Mouse (Mus musculus) CH12.LX (cell line): Measurements from ENCODE around the gene Fli1. TPM values are rescaled to one million over a fixed set of nuclear protein-coding genes. Genes with fewer than 3 reads are reported as not detected.

ENCODE experiments used
- DNase-seq: peaks from one replicate; pipeline ENCODE4 v3.0.0-alpha.2; 2013; ENCODE audit errors: extremely low read depth
- H3K27ac ChIP-seq: 2 replicates; pipeline ENCODE4 v1.5.1; 2012; ENCODE audit warnings: low read depth, mild to moderate bottlenecking, control low read depth, moderate library complexity; ENCODE audit not compliant: insufficient read depth
- H3K27me3 ChIP-seq: replicated peaks from 2 replicates; pipeline ENCODE3; 2012; ENCODE audit warnings: inconsistent platforms
- H3K36me3 ChIP-seq, 2 experiments: replicated peaks in 1 of 2; 2 replicates each; pipeline versions ENCODE3 to v1.6.1; 2012; ENCODE audit warnings: inconsistent platforms in 1 of 2, low read length in 1 of 2, mild to moderate bottlenecking in 1 of 2, mixed read lengths in 1 of 2, moderate library complexity in 1 of 2; ENCODE audit not compliant: control insufficient read depth in 1 of 2, insufficient read depth in 1 of 2
- H3K4me1 ChIP-seq, 2 experiments: 2 replicates each; pipeline ENCODE4 v1.6.1; 2012; ENCODE audit warnings: inconsistent platforms in 1 of 2, moderate library complexity in 1 of 2; ENCODE audit not compliant: insufficient read depth in 2 of 2, control insufficient read depth in 1 of 2
- H3K4me2 ChIP-seq: 2 replicates; pipeline ENCODE4 v1.6.1; 2012; ENCODE audit warnings: low read depth, mild to moderate bottlenecking, control low read depth; ENCODE audit not compliant: poor library complexity, insufficient read depth, severe bottlenecking
- H3K4me3 ChIP-seq, 3 experiments: fragments of 150-350 bp in 1 of 3; sonication (generic) in 1 of 3; replicated peaks in 1 of 3; 2 replicates each; pipeline versions ENCODE3 to v1.5.1; 2011 to 2012; ENCODE audit warnings: low read depth in 2 of 3, low read length in 2 of 3, mild to moderate bottlenecking in 2 of 3, moderate library complexity in 2 of 3, control low read depth in 1 of 3, improper control_type of control experiment in 1 of 3, inconsistent platforms in 1 of 3, mixed read lengths in 1 of 3; ENCODE audit not compliant: poor library complexity in 1 of 3
- H3K79me2 ChIP-seq: replicated peaks from 2 replicates; pipeline ENCODE4 v1.6.1; 2012; ENCODE audit warnings: mild to moderate bottlenecking, moderate library complexity; ENCODE audit not compliant: control insufficient read depth, poor library complexity, insufficient read depth, severe bottlenecking; ENCODE audit errors: extremely low read depth
- H3K9ac ChIP-seq: 2 replicates; pipeline ENCODE4 v1.6.1; 2012; ENCODE audit warnings: low read depth, mild to moderate bottlenecking, control low read depth, moderate library complexity; ENCODE audit not compliant: insufficient read depth
- H3K9me3 ChIP-seq: replicated peaks from 2 replicates; pipeline ENCODE3; 2012; ENCODE audit warnings: low read length, inconsistent platforms, mixed read lengths
- CHD2 ChIP-seq: IDR thresholded peaks from 2 replicates; pipeline ENCODE4 v1.6.1; 2011; ENCODE audit warnings: low read length, improper control_type of control experiment
- E2F4 ChIP-seq: IDR thresholded peaks from 2 replicates; pipeline ENCODE4 v1.6.1; 2011; ENCODE audit warnings: low read depth, low read length, improper control_type of control experiment; ENCODE audit not compliant: insufficient replicate concordance
- ELF1 ChIP-seq: IDR thresholded peaks from 2 replicates; pipeline ENCODE4 v1.6.1; 2014; ENCODE audit warnings: low read depth, mild to moderate bottlenecking, inconsistent platforms, low read length, improper control_type of control experiment
- EP300 ChIP-seq: IDR thresholded peaks from 2 replicates; pipeline ENCODE4 v1.6.1; 2011; ENCODE audit warnings: low read length, improper control_type of control experiment
- GABPA ChIP-seq: IDR thresholded peaks from 2 replicates; pipeline ENCODE4 v1.6.1; 2012; ENCODE audit warnings: low read depth, low read length, improper control_type of control experiment, inconsistent platforms; ENCODE audit not compliant: insufficient replicate concordance
- JUN ChIP-seq: IDR thresholded peaks from 2 replicates; pipeline ENCODE4 v1.6.1; 2011; ENCODE audit warnings: low read depth, mild to moderate bottlenecking, low read length, improper control_type of control experiment, moderate library complexity; ENCODE audit not compliant: insufficient read depth
- JUND ChIP-seq: conservative IDR thresholded peaks from 2 replicates; pipeline ENCODE4 v1.6.1; 2011; ENCODE audit warnings: low read depth, low read length, improper control_type of control experiment
- KAT2A ChIP-seq: IDR thresholded peaks from 2 replicates; pipeline ENCODE4 v1.6.1; 2012; ENCODE audit warnings: low read length, improper control_type of control experiment, inconsistent platforms; ENCODE audit not compliant: insufficient replicate concordance
- MAZ ChIP-seq: IDR thresholded peaks from 2 replicates; pipeline ENCODE4 v1.6.1; 2012; ENCODE audit warnings: low read depth, mild to moderate bottlenecking, inconsistent platforms, low read length, improper control_type of control experiment, moderate library complexity
- NELFE ChIP-seq: IDR thresholded peaks from 2 replicates; pipeline ENCODE4 v1.6.1; 2011; ENCODE audit warnings: low read depth, low read length, improper control_type of control experiment
- POLR2A ChIP-seq: IDR thresholded peaks from 2 replicates; pipeline ENCODE4 v1.6.1; 2011; ENCODE audit warnings: low read depth, mild to moderate bottlenecking, improper control_type of control experiment, low read length
- POLR2AphosphoS2 ChIP-seq: IDR thresholded peaks from 2 replicates; pipeline ENCODE4 v1.6.1; 2011; ENCODE audit warnings: low read depth, low read length, improper control_type of control experiment
- RAD21 ChIP-seq: IDR thresholded peaks from 2 replicates; pipeline ENCODE4 v1.6.1; 2011; ENCODE audit warnings: low read depth, mild to moderate bottlenecking, low read length, improper control_type of control experiment, moderate library complexity
- RCOR1 ChIP-seq: conservative IDR thresholded peaks from 2 replicates; pipeline ENCODE4 v1.6.1; 2012; ENCODE audit warnings: low read depth, mild to moderate bottlenecking, inconsistent platforms, low read length, improper control_type of control experiment
- SIN3A ChIP-seq: IDR thresholded peaks from 2 replicates; pipeline ENCODE4 v1.6.1; 2012; ENCODE audit warnings: low read length, improper control_type of control experiment, inconsistent platforms
- TCF12 ChIP-seq: IDR thresholded peaks from 2 replicates; pipeline ENCODE4 v1.6.1; 2014; ENCODE audit warnings: low read depth, mild to moderate bottlenecking, inconsistent platforms, low read length, improper control_type of control experiment
- USF1 ChIP-seq: IDR thresholded peaks from 2 replicates; pipeline ENCODE4 v1.6.1; 2014; ENCODE audit warnings: low read depth, mild to moderate bottlenecking, inconsistent platforms, low read length, improper control_type of control experiment
- USF2 ChIP-seq: conservative IDR thresholded peaks from 2 replicates; pipeline ENCODE4 v1.6.1; 2011; ENCODE audit warnings: low read depth, low read length, improper control_type of control experiment
- ZKSCAN1 ChIP-seq: IDR thresholded peaks from 2 replicates; pipeline ENCODE4 v1.6.1; 2012; ENCODE audit warnings: low read depth, inconsistent platforms, low read length, improper control_type of control experiment, borderline replicate concordance
- ZMIZ1 ChIP-seq: IDR thresholded peaks from 2 replicates; pipeline ENCODE4 v1.6.1; 2012; ENCODE audit warnings: low read depth, mild to moderate bottlenecking, inconsistent platforms, low read length, improper control_type of control experiment
- ZNF384 ChIP-seq: IDR thresholded peaks from 2 replicates; pipeline ENCODE4 v1.6.1; 2012; ENCODE audit warnings: low read depth, low read length, improper control_type of control experiment, inconsistent platforms
- dilution Hi-C: fragments of 300-500 bp; cut with MboI; formaldehyde crosslinking; loops from 2 replicates; pipeline ENCODE4 v1.14.3; 2020; ENCODE audit warnings: low sequenced_read_pairs; ENCODE audit not compliant: extremely low pct_unique_long_range_greater_than_20kb, extremely low pct_ligation_motif_present
- in situ Hi-C: fragments of 300-500 bp; cut with MboI; formaldehyde crosslinking; loops from 3 replicates; pipeline ENCODE4 v1.14.3; 2019; ENCODE audit warnings: low sequenced_read_pairs, low pct_ligation_motif_present, low pct_unique_long_range_greater_than_20kb, mixed read lengths
- polyA plus RNA-seq: library from polyadenylated mRNA; unstranded; fragments of >175 nt; gene quantifications from 2 replicates; pipeline ENCODE4 v1.2.1, GENCODE M21; 2012; ENCODE audit warnings: low read depth; ENCODE audit not compliant: insufficient read length
- total RNA-seq, 2 experiments: library from RNA; depleted of rRNA; stranded (reverse); fragments of 300-350 nt in 1 of 2; fragments of >200 nt in 1 of 2; gene quantifications; 2 replicates each; pipeline ENCODE4 v1.2.3; 2012 to 2014

Gene Fli1
- total and polyA plus RNA-seq, 3 experiments, result 20.3 to 29.3 (median 20.8) TPM

DNA sequence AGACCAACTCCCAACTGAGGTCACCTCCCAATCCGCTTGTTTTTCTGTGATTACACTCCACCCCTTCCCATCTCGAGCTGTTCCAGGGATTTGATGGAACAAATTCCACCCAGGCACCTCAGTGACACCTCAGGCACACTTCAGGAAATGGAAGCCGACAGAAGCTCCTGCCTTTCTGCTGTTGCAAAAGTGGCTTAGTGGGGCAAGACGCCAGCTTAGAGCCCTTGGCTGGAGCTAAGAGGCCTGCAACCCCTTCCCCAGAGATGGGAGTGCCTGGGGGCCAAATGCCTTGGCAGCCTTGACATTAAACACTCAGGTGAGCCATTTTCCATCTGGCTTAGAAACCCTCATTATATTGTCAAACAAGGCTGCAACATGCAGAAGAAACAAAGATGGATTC is 29.0 kb upstream of the Fli1 start:
- no peak for TF ChIP-seq USF2
- TF ChIP-seq CHD2, result no peak
- TF ChIP-seq ZMIZ1, result no peak
- no peak for TF ChIP-seq EP300
- TF ChIP-seq MAZ, result no peak
- TF ChIP-seq ZKSCAN1, result no peak
- TF ChIP-seq ELF1, result no peak
- TF ChIP-seq USF1, result no peak
- no peak for TF ChIP-seq SIN3A
- TF ChIP-seq RAD21, result no peak
- TF ChIP-seq JUND, result no peak
- no peak for TF ChIP-seq JUN
- TF ChIP-seq POLR2AphosphoS2, result no peak
- TF ChIP-seq GABPA, result no peak
- no peak for TF ChIP-seq NELFE
- no peak for TF ChIP-seq TCF12
- no peak for TF ChIP-seq POLR2A
- H3K27me3 ChIP-seq, result no peaks in the 10 kb centered on the region
- no peaks in the 10 kb centered on the region for H3K79me2 ChIP-seq
- dilution Hi-C loops, result no loop called here
- peaks cover 3 to 8% of the 10 kb centered on the region in 2 experiments; a peak in 2 of 4 replicates for H3K4me1 ChIP-seq
- H3K4me3 ChIP-seq, result no peak overlapping the region
- no peak overlapping the region for H3K4me2 ChIP-seq
- no peaks in the 10 kb centered on the region for H3K36me3 ChIP-seq
- no peak overlapping the region for H3K9ac ChIP-seq
- no peak overlapping the region for H3K27ac ChIP-seq
- DNase-seq, result no peak
- no peaks in the 10 kb centered on the region for H3K9me3 ChIP-seq
- in situ Hi-C loops, result no loop called here

DNA sequence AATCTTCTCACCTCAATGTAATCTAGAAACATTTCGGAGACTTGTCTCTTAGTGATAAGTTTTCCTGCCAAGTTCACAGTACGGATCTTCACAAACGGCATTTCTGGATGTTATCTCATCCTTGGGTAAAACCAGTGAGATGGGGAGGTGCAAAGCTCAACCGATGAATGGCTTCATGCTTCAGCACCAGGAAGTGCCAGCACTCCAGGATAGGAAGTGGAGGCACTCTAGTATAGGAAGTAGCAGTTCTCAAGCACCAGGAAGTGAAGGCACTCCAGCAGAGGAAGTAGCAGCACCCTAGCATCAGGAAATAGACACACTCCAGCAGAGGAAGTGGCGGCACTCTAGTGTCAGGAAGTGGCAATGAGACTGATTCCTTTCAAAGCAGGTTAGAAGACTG is 27.9 kb upstream of the Fli1 start:
- Histone ChIP-seq H3K4me1 (peaks cover 3 to 8% of the 10 kb centered on the region in 2 experiments; a peak in 2 of 4 replicates), H3K27me3 (no peaks in the 10 kb centered on the region), H3K36me3 (no peaks in the 10 kb centered on the region), H3K4me2 (no peak overlapping the region), H3K4me3 (no peak overlapping the region), H3K79me2 (no peaks in the 10 kb centered on the region), H3K27ac (no peak overlapping the region), H3K9me3 (no peaks in the 10 kb centered on the region), H3K9ac (no peak overlapping the region)
- dilution Hi-C loops, result no loop called here
- no peak for DNase-seq
- TF ChIP-seq RCOR1 (no peak), ZNF384 (no peak), ELF1 (peak; percentile 80), USF1 (no peak), KAT2A (no peak), RAD21 (no peak), E2F4 (no peak), TCF12 (no peak)
- in situ Hi-C loops, result no loop called here
